Mouse (Mus musculus): ENCODE results near the gene Cbx5.

DNA sequence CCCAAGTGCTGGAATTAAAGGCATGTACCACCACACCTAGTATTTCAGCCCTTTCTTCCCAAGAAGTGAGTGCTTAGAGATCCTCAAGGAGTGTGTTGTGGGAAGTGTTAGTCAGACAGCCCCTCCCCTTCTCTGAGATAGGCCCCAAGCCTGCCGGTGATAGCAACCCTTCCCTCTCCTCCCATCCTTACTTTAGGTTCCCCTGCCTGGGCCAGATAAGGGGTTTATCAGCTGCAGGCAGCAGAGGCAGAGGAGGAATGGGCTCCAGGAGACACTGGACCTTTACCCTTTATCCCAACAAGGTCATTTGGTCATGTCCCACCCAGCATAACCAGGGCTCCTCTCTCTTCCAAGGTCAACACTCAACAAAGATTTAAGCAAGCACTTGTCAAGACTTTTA lies 12.0 kb upstream of the Cbx5 start:
- no peak for TF ChIP-seq CTCF (IDR thresholded peaks at IDR 0.05; ENCODE audit: borderline replicate concordance, control insufficient read depth, extremely low read depth, insufficient read depth, low read length, poor library complexity)
- no peak for TF ChIP-seq POLR2A (IDR thresholded peaks at IDR 0.05; ENCODE audit: control insufficient read depth, extremely low read depth, insufficient read depth, low read length, poor library complexity)
